Mouse (Mus musculus): ENCODE data around the gene Thoc5.

DNA sequence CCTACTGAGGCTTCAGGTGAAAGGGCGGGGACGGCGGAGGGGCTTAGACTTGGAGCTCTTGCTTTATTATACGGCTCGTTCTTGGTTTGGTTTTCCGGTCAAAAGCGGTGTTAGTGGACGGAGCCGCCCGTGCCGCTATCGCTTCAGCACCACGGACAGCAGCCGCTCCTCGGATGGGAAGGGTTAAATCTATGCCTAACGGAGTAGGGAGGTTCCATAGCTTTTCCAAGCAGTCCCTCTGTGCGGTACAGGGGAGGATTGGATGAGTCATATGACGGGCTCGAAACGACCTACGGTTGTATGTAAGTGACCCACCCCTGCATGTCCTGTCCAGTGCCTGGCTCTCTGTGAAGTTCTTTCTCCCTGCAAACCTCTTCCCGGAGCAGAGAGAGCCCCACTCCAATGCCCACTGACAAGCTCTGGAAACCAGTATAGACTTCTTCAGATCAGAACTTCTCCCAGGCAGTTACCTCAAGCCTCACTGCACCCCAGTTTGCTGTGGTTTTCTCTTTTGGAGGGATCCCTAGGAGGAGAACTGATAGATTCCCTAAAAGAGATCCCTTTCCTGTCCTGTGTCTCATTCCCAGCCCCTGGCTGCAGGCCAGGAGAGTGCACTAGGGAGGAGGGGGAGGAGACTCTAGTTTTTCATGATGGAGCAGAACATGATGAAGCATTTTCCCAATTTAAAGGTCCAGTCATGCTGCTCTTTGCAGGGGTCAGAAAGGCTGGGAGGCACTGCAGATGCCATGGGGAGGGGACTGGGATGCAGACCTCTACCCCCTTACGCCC is 54.3 kb downstream of the Thoc5 start:
- TF ChIP-seq CTCF (IDR thresholded peaks at IDR 0.05; ENCODE audit: low read depth) (no peak), EP300 (IDR thresholded peaks at IDR 0.05; ENCODE audit: low read depth) (no peak)

Measured in liver, embryonic 14.5 days (tissue).